Mouse (Mus musculus): ENCODE measurements at regions not wholly inside any gene's neighbourhood (a gene's known extent, or its start where the extent isn't known, plus 50 kb on each side); places are given as distances from the start of the nearest gene placed in this dataset.

DNA sequence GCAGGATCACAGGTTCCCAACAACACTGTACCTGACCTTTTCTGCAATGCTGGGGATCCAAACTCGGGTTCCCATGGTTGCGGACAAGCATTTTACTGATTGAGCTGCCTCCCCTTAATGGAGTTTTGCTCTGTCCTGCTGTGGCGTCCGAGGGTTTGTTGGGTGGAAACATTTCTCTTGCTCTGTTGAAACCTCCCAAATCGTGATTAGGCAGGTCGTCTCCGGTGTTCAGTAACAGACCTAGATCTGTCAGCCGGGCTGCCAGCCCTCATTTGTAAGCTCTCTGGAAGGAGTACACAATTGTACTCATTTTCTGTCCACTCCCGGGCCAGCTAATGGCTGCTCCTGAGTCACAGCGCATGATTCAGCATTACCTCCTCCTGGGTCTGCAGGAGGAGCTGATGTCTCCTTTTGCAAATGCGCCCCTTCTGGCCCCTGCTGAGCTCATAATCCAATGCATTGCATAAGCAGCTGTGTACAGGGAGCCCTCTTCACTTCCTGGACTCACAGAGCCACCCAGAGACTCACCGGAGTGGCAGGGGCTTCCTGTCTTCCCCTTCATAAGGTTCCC is 49.8 kb upstream of the Sipa1l2 start:
- peaks cover 10% of the 10 kb centered on the region; the same call in 1 of the 2 replicates for H3K4me1 ChIP-seq (replicated peaks; ENCODE audit: control insufficient read depth, insufficient read depth, low read length)
- H3K4me3 ChIP-seq (replicated peaks; ENCODE audit: low read length) = no peak overlapping the region
- H3K9me3 ChIP-seq (ENCODE audit: control insufficient read depth, low read length) = no peaks in the 10 kb centered on the region
- no peaks in the 10 kb centered on the region for H3K36me3 ChIP-seq (replicated peaks; ENCODE audit: control insufficient read depth, insufficient read depth)
- no peak overlapping the region for H3K9ac ChIP-seq
- DNase-seq (ENCODE audit: low spot score) (peak; percentile 58), ATAC-seq (ENCODE audit: low FRiP score) (no peak)
- H3K27me3 ChIP-seq (ENCODE audit: control insufficient read depth, insufficient read depth, low read length) = no peaks in the 10 kb centered on the region
- H3K27ac ChIP-seq = 0 out of 2 replicates have a peak overlapping the region, but pooled peaks have one; percentile 11
- H3K4me2 ChIP-seq (replicated peaks) = no peak overlapping the region
- WGBS = 32% methylated on average over 12 of the region's 12 CpGs

Measured in hindbrain, embryonic 14.5 days (tissue).